Mouse (Mus musculus) intestine, embryonic 14.5 days (tissue): ENCODE data around the gene Gm45808. TPM values are rescaled to one million over a fixed set of nuclear protein-coding genes. Genes with fewer than 3 reads are reported as not detected.
A peak's percentile ranks its signal among the peaks of the same experiment; 100 is the strongest.

Experiments
- ATAC-seq: fragments of 200-750 bp; cut with Nextera tagmentation; replicated peaks from 2 replicates; pipeline ENCODE4 v1.8.0; 2017; ENCODE audit warnings: low read depth, moderate number of reproducible peaks, moderate TSS enrichment, moderate library complexity; ENCODE audit not compliant: low FRiP score, low TSS enrichment
- DNase-seq: peaks from one replicate; pipeline ENCODE4 v3.0.0-alpha.2; 2018; ENCODE audit warnings: low spot score
- H3K27ac ChIP-seq: fragments of 300-500 bp; sonication (generic); 2 replicates; pipeline ENCODE4 v1.5.1; 2014; ENCODE audit warnings: low read depth, mild to moderate bottlenecking, control low read depth
- H3K27me3 ChIP-seq: fragments of 300-500 bp; sonication (generic); replicated peaks from 2 replicates; pipeline ENCODE4 v1.6.1; 2014; ENCODE audit warnings: low read length, control low read depth; ENCODE audit not compliant: control insufficient read depth, insufficient read depth
- H3K36me3 ChIP-seq: fragments of 300-500 bp; sonication (generic); 2 replicates; pipeline ENCODE4 v1.6.1; 2014; ENCODE audit warnings: low read length, control low read depth; ENCODE audit not compliant: control insufficient read depth, insufficient read depth
- H3K4me1 ChIP-seq: fragments of 300-500 bp; sonication (generic); replicated peaks from 2 replicates; pipeline ENCODE4 v1.6.1; 2014; ENCODE audit warnings: low read length, control low read depth, mixed read lengths; ENCODE audit not compliant: control insufficient read depth, insufficient read depth
- H3K4me2 ChIP-seq: fragments of 300-500 bp; sonication (generic); 2 replicates; pipeline ENCODE4 v1.6.1; 2014; ENCODE audit warnings: low read length
- H3K4me3 ChIP-seq: fragments of 300-500 bp; sonication (generic); 2 replicates; pipeline ENCODE4 v1.5.1; 2014; ENCODE audit warnings: low read depth, low read length, control low read depth, mixed read lengths
- H3K9ac ChIP-seq: fragments of 300-500 bp; sonication (generic); 2 replicates; pipeline ENCODE4 v1.6.1; 2014; ENCODE audit warnings: mild to moderate bottlenecking, low read length
- H3K9me3 ChIP-seq: fragments of 300-500 bp; sonication (generic); 2 replicates; pipeline ENCODE4 v1.6.1; 2016; ENCODE audit warnings: low read length, control low read depth; ENCODE audit not compliant: control insufficient read depth
- WGBS: fragments of 180-500 bp; shearing (Covaris S2); extraction: QIAGEN DNeasy Blood & Tissue Kit; methylation state at CpG from one replicate; pipeline ENCODE4 v1.1.7; 2014; 5-methylcytosine and 5-hydroxymethylcytosine counted together
- polyA plus RNA-seq: library from polyadenylated mRNA; unstranded; fragments of >200 nt; fragmentation: Nextera tagmentation; extraction: Ambion mirVana; gene quantifications from 2 replicates; pipeline ENCODE4 v1.2.1, GENCODE M21; 2014

Gene Gm45808
- polyA plus RNA-seq, 1 experiment from 2014 or later, result not detected

GRCm38 (mm10) chr7:45455932-45456696 lies 30.5 kb downstream of the Gm45808 start:
- no peak for DNase-seq

DNA sequence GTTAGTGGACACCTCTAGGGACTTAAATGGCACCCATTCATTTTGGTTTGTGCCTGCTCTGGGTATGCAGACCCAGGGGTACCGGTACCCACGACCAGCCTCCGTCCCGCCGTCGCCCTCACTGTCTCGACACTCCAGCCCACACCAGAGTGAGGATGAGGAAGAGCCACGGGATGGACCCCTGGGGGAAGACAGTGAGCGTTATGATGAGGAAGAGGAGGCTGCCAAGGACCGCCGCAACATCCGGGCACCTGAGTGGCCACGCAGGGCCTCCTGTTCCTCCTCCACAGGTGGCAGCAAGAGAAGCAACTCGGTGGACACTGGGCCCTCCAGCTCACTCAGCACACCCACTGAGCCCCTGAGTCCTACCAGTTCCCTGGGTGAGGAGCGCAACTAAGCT lies 31.6 kb downstream of the Gm45808 start:
- 91% methylated on average over 15 of the region's 15 CpGs for WGBS
- Histone ChIP-seq H3K4me1 (peaks cover 16% of the 10 kb centered on the region), H3K27ac (no peak overlapping the region), H3K4me2 (no peak overlapping the region), H3K4me3 (no peak overlapping the region), H3K9ac (no peak overlapping the region), H3K9me3 (no peaks in the 10 kb centered on the region), H3K27me3 (no peaks in the 10 kb centered on the region), H3K36me3 (peaks cover 62% of the 10 kb centered on the region)
- ATAC-seq (no peak), DNase-seq (no peak)

More at GRCm38 (mm10) chr7:45455932-45456696, 30.5 kb downstream of the Gm45808 start:
- Histone ChIP-seq H3K4me3 (no peak overlapping the region), H3K36me3 (peaks cover 58% of the 10 kb centered on the region), H3K4me2 (no peak overlapping the region), H3K9ac (no peak overlapping the region), H3K4me1 (peaks cover 27% of the 10 kb centered on the region), H3K9me3 (no peaks in the 10 kb centered on the region), H3K27me3 (no peaks in the 10 kb centered on the region), H3K27ac (no peak overlapping the region)
- WGBS, result 76% methylated on average over 13 of the region's 13 CpGs
- ATAC-seq, result no peak

- peak; percentile 70 for ATAC-seq
- 53% methylated on average over 23 of the region's 23 CpGs for WGBS
These were observed 35.1 kb downstream of the Gm45808 start for GRCm38 (mm10) chr7:45451344-45451982.

DNA sequence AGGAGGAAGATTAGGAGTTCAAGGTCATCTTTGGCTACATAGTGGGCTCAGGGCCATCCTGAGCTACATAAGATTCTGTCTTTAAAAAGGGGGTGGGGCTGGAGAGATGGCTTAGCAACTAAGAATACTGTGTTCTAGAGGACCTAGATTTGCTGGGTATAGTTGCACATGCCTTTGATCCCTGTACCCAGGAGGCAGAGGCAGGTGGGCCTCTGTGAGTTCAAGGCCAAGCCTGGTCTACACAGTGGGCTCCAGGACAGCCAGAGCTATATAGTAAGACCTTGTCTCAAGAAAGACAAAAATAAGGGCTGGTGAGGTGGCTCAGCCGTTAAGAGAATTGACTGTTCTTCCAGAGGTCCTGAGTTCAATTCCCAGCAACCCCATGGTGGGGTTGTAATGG lies 36.6 kb downstream of the Gm45808 start:
- 0 out of 2 replicates have a peak, but pooled peaks cover 5% of the 10 kb centered on the region for H3K4me1 ChIP-seq
- peaks cover 58% of the 10 kb centered on the region for H3K36me3 ChIP-seq
- 87% methylated on average over 1 of the region's 1 CpGs for WGBS
- no peak for ATAC-seq
- no peaks in the 10 kb centered on the region for H3K27me3 ChIP-seq
- no peak overlapping the region for H3K4me3 ChIP-seq
- H3K9ac ChIP-seq, result no peak overlapping the region
- no peak for DNase-seq
- no peaks in the 10 kb centered on the region for H3K9me3 ChIP-seq
- H3K27ac ChIP-seq, result no peak overlapping the region
- no peak overlapping the region for H3K4me2 ChIP-seq

More at GRCm38 (mm10) chr7:45451344-45451982, 35.1 kb downstream of the Gm45808 start:
- no peaks in the 10 kb centered on the region for H3K27me3 ChIP-seq
- no peak overlapping the region for H3K9ac ChIP-seq
- no peak overlapping the region for H3K4me3 ChIP-seq
- H3K9me3 ChIP-seq, result no peaks in the 10 kb centered on the region
- no peak overlapping the region for H3K27ac ChIP-seq
- peak; percentile 93 for DNase-seq
- H3K4me1 ChIP-seq, result 0 out of 2 replicates have a peak, but pooled peaks cover 5% of the 10 kb centered on the region
- H3K4me2 ChIP-seq, result no peak overlapping the region
- H3K36me3 ChIP-seq, result peaks cover 60% of the 10 kb centered on the region

DNA sequence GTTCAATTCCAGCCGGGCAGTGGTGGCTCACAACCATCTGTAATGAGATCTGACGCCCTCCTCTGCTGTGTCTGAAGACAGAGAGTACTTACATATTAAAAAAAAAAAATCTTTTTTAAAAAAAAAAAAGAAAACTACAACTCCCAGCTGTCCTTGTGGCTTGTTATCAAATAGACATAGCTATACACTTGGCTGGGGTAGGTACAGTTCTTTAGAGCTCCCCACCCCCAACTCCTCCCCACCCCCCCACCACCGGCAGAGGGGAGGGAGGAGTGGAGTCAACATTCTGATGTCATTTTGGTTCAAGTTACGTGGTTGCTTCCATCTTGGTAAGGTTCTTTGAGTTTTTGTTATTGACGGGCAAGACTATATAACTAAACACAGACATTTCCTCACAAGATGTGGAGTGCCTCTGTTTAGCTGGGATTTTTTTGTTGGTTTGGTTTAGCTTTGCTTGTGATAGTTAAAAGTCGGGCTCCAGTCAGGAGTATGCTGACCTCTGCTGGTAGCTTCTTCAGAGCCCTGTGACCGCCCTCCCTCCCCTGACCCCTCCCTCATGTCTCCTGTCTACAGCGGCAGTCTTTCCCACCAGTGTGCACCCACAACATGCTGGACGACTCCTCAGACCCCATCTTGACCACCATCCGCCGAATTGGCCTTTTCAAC lies 39.2 kb downstream of the Gm45808 start:
- Histone ChIP-seq H3K9ac (no peak overlapping the region), H3K4me3 (no peak overlapping the region), H3K27me3 (no peaks in the 10 kb centered on the region), H3K27ac (no peak overlapping the region), H3K9me3 (no peaks in the 10 kb centered on the region), H3K36me3 (peaks cover 59% of the 10 kb centered on the region), H3K4me1 (0 out of 2 replicates have a peak, but pooled peaks cover 5% of the 10 kb centered on the region), H3K4me2 (no peak overlapping the region)
- DNase-seq (no peak), ATAC-seq (no peak)
- WGBS, result 31% methylated on average over 11 of the region's 11 CpGs

- ATAC-seq (no peak), DNase-seq (no peak)
- H3K9ac ChIP-seq, result no peak overlapping the region
- no peaks in the 10 kb centered on the region for H3K9me3 ChIP-seq
- no peaks in the 10 kb centered on the region for H3K27me3 ChIP-seq
- H3K36me3 ChIP-seq, result peaks cover 56% of the 10 kb centered on the region
- H3K4me2 ChIP-seq, result no peak overlapping the region
- 0 out of 2 replicates have a peak, but pooled peaks cover 5% of the 10 kb centered on the region for H3K4me1 ChIP-seq
- H3K4me3 ChIP-seq, result no peak overlapping the region
- no peak overlapping the region for H3K27ac ChIP-seq
These were observed 40.0 kb downstream of the Gm45808 start for GRCm38 (mm10) chr7:45446589-45446988.

DNA sequence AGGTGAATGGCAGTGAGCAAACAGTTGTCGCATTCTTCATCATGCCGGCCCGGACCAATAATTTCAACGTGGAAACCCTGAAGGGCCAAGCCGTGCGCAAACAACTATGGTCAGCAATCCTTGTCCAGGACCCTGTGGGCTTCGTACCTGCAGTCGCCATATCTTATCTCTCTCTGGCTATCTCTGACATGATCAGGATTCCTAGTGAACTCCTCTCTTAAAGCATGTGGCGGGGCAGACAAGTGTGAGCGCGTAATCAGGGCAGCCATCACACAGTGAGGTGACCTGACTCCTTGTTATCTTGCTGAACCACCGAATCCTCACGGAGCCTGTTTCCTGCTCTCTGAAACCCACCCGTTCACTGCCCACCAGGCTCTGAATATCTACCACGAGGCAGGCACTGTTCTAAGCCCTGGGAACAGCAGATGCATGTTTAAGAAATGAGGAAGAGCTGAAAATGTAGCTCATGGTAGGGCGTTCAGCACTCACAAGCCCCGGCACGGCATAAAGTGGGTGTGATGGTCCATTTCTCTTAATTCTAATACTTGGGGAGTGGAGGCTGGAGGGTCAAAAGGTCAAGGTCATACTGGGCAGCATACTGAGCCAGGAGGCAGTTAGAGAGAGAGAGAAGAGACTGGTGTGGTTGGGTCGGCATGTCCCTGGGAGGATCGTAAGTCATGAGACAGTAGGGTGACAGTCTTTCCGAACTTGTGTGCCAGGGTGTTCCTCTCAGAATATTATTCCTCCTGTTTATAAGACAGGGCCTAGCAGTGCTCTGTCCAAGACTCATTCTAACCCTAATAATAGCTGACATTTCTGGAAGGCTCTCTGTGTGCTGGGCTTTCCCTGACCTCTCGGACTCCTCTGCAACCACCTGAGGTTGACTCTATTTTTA lies 42.8 kb downstream of the Gm45808 start:
- Histone ChIP-seq H3K36me3 (peaks cover 61% of the 10 kb centered on the region), H3K4me3 (no peak overlapping the region), H3K9ac (no peak overlapping the region), H3K4me1 (0 out of 2 replicates have a peak, but pooled peaks cover 5% of the 10 kb centered on the region), H3K9me3 (no peaks in the 10 kb centered on the region), H3K4me2 (no peak overlapping the region), H3K27ac (no peak overlapping the region), H3K27me3 (no peaks in the 10 kb centered on the region)
- 82% methylated on average over 22 of the region's 22 CpGs for WGBS
- DNase-seq (no peak), ATAC-seq (no peak)
